Mouse (Mus musculus) spleen, adult 2 months (tissue): ENCODE results near the gene Arhgef10l. TPM values are rescaled to one million over a fixed set of nuclear protein-coding genes. Genes with fewer than 3 reads are reported as not detected.

Experiments
- DNase-seq, 2 experiments: peaks; one replicate each; pipeline versions ENCODE4 v3.0.0 to v3.0.0-alpha.2; 2012 to 2021; ENCODE audit warnings: low spot score in 2 of 2, low read depth in 1 of 2
- H3K27ac ChIP-seq: fragments of 200-500 bp; 2 replicates; pipeline ENCODE4 v1.5.1; 2012; ENCODE audit warnings: low read length, inconsistent platforms; ENCODE audit not compliant: insufficient read depth
- H3K27me3 ChIP-seq: fragments of 200-500 bp; 2 replicates; pipeline ENCODE4 v1.6.1; 2012; ENCODE audit warnings: mild to moderate bottlenecking, moderate library complexity, low read length, inconsistent platforms; ENCODE audit not compliant: control insufficient read depth, insufficient read depth
- H3K36me3 ChIP-seq: fragments of 200-500 bp; 2 replicates; pipeline ENCODE4 v1.6.1; 2012; ENCODE audit warnings: mild to moderate bottlenecking, low read length, inconsistent platforms; ENCODE audit not compliant: control insufficient read depth, insufficient read depth
- H3K4me1 ChIP-seq: fragments of 200-500 bp; 2 replicates; pipeline ENCODE4 v1.6.1; 2011; ENCODE audit warnings: inconsistent platforms; ENCODE audit not compliant: control insufficient read depth, insufficient read depth, insufficient read length
- H3K4me3 ChIP-seq: fragments of 200-500 bp; 2 replicates; pipeline ENCODE4 v1.5.1; 2011; ENCODE audit warnings: mild to moderate bottlenecking, inconsistent platforms; ENCODE audit not compliant: insufficient read depth, insufficient read length; ENCODE audit errors: extremely low read depth
- CTCF ChIP-seq: fragments of 200-500 bp; IDR thresholded peaks from 2 replicates; pipeline ENCODE4 v1.5.1; 2011; ENCODE audit warnings: mild to moderate bottlenecking, inconsistent platforms; ENCODE audit not compliant: insufficient read depth, insufficient read length, insufficient replicate concordance; ENCODE audit errors: extremely low read depth
- POLR2A ChIP-seq: fragments of 200-500 bp; IDR thresholded peaks from 2 replicates; pipeline ENCODE4 v1.6.1; 2011; ENCODE audit warnings: low read depth, low read length, inconsistent platforms
- WGBS: fragments of 180-500 bp; shearing (Covaris S2); methylation state at CpG from one replicate; pipeline ENCODE4 v1.1.7; 2018; 5-methylcytosine and 5-hydroxymethylcytosine counted together
- polyA plus RNA-seq: library from polyadenylated mRNA; depleted of rRNA; stranded (reverse); fragments of >200 nt; gene quantifications from 2 replicates; pipeline ENCODE4 v1.2.3, GENCODE M21; 2012

The Arhgef10l gene
- polyA plus RNA-seq, 1 experiment, result 7.9 TPM

- Histone ChIP-seq H3K27ac (peak overlapping the region; percentile 97), H3K4me1 (peaks cover 3% of the 10 kb centered on the region; the same call in 1 of the 2 replicates), H3K36me3 (peaks cover 2% of the 10 kb centered on the region; the same call in 1 of the 2 replicates), H3K27me3 (no peaks in the 10 kb centered on the region), H3K4me3 (peak overlapping the region; percentile 100)
- TF ChIP-seq POLR2A, result peak; percentile 51
- TF ChIP-seq CTCF, result 0 out of 2 replicates have a peak, but pooled peaks have one; percentile 5
- DNase-seq, result peak in 1 of 2 experiments; percentile 66
- 1% methylated on average over 60 of the region's 61 CpGs for WGBS
These were observed 35.4 kb upstream of the Arhgef10l start for GRCm38 (mm10) chr4:140701049-140701715.

GRCm38 (mm10) chr4:140700269-140701018 is 34.6 kb upstream of the Arhgef10l start, which contains the start of gene Rcc2:
Rcc2 (plus strand) TSS chr4:140700541.
- Histone ChIP-seq H3K4me3 (peak within 1 kb of the TSS; percentile 100), H3K36me3 (no peaks in the 10 kb centered on the region; the same call in 1 of the 2 replicates), H3K4me1 (peaks cover 3% of the 10 kb centered on the region; the same call in 1 of the 2 replicates), H3K27ac (peak within 1 kb of the TSS; percentile 97), H3K27me3 (no peaks in the 10 kb centered on the region)
- peak in 1 of 2 experiments; percentile 24 for DNase-seq
- TF ChIP-seq CTCF (no peak), POLR2A (no peak)
- 5% methylated on average over 20 of the region's 20 CpGs for WGBS

DNA sequence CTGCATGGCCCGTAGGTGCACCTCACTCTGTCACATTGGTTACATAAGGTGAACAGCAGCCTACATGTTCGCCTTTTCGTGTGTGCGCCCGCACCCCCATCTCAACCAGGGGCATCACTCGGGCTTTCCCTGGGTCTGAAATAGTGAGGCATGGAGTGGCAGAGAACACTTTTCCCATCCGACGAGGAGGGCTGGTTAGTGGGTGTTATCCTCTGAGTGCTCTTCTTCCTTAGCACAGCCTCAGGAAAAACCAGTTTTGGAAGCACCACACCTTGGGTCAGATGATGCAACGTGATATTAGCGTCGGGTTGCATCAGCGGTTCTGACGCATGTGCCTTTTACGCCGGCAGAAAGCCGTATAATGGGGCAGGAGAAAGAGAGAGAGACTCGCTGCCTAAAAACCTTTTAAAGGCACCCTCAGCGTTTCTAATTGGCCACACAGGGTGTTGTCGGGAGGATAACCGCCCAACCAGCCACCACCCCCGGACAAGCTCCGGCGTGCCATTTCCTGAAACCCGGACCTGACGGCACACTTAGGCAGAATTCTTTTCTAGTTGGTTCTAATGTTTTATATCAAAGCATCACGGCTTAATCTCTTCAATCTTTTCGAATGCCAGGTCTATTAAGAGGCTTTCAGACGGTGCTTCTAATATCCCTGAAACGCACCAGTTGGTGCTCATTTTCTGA is 33.8 kb upstream of the Arhgef10l start:
- peak; percentile 76 for DNase-seq
- WGBS, result 3% methylated on average over 29 of the region's 29 CpGs

GRCm38 (mm10) chr4:140695675-140696585 is 30.1 kb upstream of the Arhgef10l start:
- no peak overlapping the region for H3K27ac ChIP-seq
- DNase-seq, result no peak
- 36% methylated on average over 14 of the region's 14 CpGs for WGBS

More for the DNA sequence above, 33.8 kb upstream of the Arhgef10l start:
- H3K27me3 ChIP-seq, result no peaks in the 10 kb centered on the region
- no peaks in the 10 kb centered on the region for H3K36me3 ChIP-seq
- H3K4me1 ChIP-seq, result peaks cover 3% of the 10 kb centered on the region; the same call in 1 of the 2 replicates
- peak overlapping the region; percentile 88 for H3K27ac ChIP-seq
- TF ChIP-seq CTCF, result no peak
- no peak; the same call in 1 of the 2 replicates for TF ChIP-seq POLR2A
- peak overlapping the region; percentile 65; the same call in 1 of the 2 replicates for H3K4me3 ChIP-seq

GRCm38 (mm10) chr4:140695146-140695545 is 29.3 kb upstream of the Arhgef10l start:
- H3K27me3 ChIP-seq, result no peaks in the 10 kb centered on the region
- no peak for TF ChIP-seq CTCF
- no peak for TF ChIP-seq POLR2A
- H3K36me3 ChIP-seq, result no peaks in the 10 kb centered on the region
- H3K4me3 ChIP-seq, result no peak overlapping the region
- no peak overlapping the region for H3K27ac ChIP-seq
- H3K4me1 ChIP-seq, result peaks cover 6% of the 10 kb centered on the region; the same call in 1 of the 2 replicates
- WGBS, result 90% methylated on average over 7 of the region's 7 CpGs
- DNase-seq, result no peak

More at GRCm38 (mm10) chr4:140695675-140696585, 30.1 kb upstream of the Arhgef10l start:
- H3K36me3 ChIP-seq, result no peaks in the 10 kb centered on the region
- no peak overlapping the region for H3K4me3 ChIP-seq
- no peaks in the 10 kb centered on the region; the same call in 1 of the 2 replicates for H3K4me1 ChIP-seq
- H3K27me3 ChIP-seq, result no peaks in the 10 kb centered on the region
- no peak for TF ChIP-seq CTCF
- no peak for TF ChIP-seq POLR2A
